Mouse (Mus musculus) embryo, embryonic 11.5 days (tissue): ENCODE results near the gene Dis3l2.

Experiments
- DNase-seq: peaks from one replicate; pipeline ENCODE4 v3.0.0-alpha.2; 2012; ENCODE audit warnings: low read depth, low spot score

The Dis3l2 gene

GRCm38 (mm10) chr1:86916355-86916984, 212.9 kb downstream of the Dis3l2 start:
- no peak for DNase-seq

GRCm38 (mm10) chr1:86925776-86926175, 222.2 kb downstream of the Dis3l2 start:
- no peak for DNase-seq

- no peak for DNase-seq
Observed at GRCm38 (mm10) chr1:86931606-86932379, 228.2 kb downstream of the Dis3l2 start.

- no peak for DNase-seq
Observed at GRCm38 (mm10) chr1:86932810-86933209, 229.2 kb downstream of the Dis3l2 start.

GRCm38 (mm10) chr1:86933656-86934055, 230.0 kb downstream of the Dis3l2 start:
- no peak for DNase-seq

- no peak for DNase-seq
Observed at GRCm38 (mm10) chr1:86951501-86952205, 248.0 kb downstream of the Dis3l2 start.

- no peak for DNase-seq
Observed at GRCm38 (mm10) chr1:86955801-86956200, 252.2 kb downstream of the Dis3l2 start.

- no peak for DNase-seq
Observed at GRCm38 (mm10) chr1:86968261-86968964, 264.8 kb downstream of the Dis3l2 start.

GRCm38 (mm10) chr1:86969173-86969725, 265.6 kb downstream of the Dis3l2 start:
- no peak for DNase-seq

GRCm38 (mm10) chr1:86972693-86973092, 269.1 kb downstream of the Dis3l2 start:
- DNase-seq: no peak

GRCm38 (mm10) chr1:86977018-86977417, 273.4 kb downstream of the Dis3l2 start:
- DNase-seq: no peak

- DNase-seq: no peak
Observed at GRCm38 (mm10) chr1:86986372-86986771, 282.8 kb downstream of the Dis3l2 start.

GRCm38 (mm10) chr1:86992849-86993248, 289.2 kb downstream of the Dis3l2 start:
- no peak for DNase-seq

GRCm38 (mm10) chr1:86994023-86994422, 290.4 kb downstream of the Dis3l2 start:
- DNase-seq: no peak

GRCm38 (mm10) chr1:86998051-86998450, 294.4 kb downstream of the Dis3l2 start:
- no peak for DNase-seq

GRCm38 (mm10) chr1:87001365-87001764, 297.8 kb downstream of the Dis3l2 start:
- DNase-seq: no peak

GRCm38 (mm10) chr1:87002545-87003168, 299.0 kb downstream of the Dis3l2 start:
- DNase-seq: no peak

GRCm38 (mm10) chr1:87003169-87003552, 299.6 kb downstream of the Dis3l2 start:
- DNase-seq: no peak

GRCm38 (mm10) chr1:87006425-87006824, 302.8 kb downstream of the Dis3l2 start:
- DNase-seq: no peak

GRCm38 (mm10) chr1:87008211-87008610, 304.6 kb downstream of the Dis3l2 start:
- no peak for DNase-seq

GRCm38 (mm10) chr1:87009156-87009555, 305.5 kb downstream of the Dis3l2 start:
- DNase-seq: no peak
